Mouse (Mus musculus): ENCODE measurements around the gene Olfr1033.
"Not testable (repeated sequence)": the region's sequence is repeated elsewhere in the genome, so short reads cannot be mapped to it uniquely, and the experiment has no call there.

- not testable (repeated sequence) for TF ChIP-seq POLR2A (IDR thresholded peaks at IDR 0.05; ENCODE audit: extremely low read depth, insufficient read depth, low read length); CTCF (IDR thresholded peaks at IDR 0.05; ENCODE audit: low read depth, low read length)
Observed at GRCm38 (mm10) chr2:86050777-86051176, 30.3 kb downstream of the Olfr1033 start.

Measured in liver, adult 2 months (tissue).